Mouse (Mus musculus) hindbrain, embryonic 14.5 days (tissue): ENCODE measurements around the gene Epb41l2. TPM values are rescaled to one million over a fixed set of nuclear protein-coding genes. Genes with fewer than 3 reads are reported as not detected.

Experiments used
- polyA plus RNA-seq: library from polyadenylated mRNA; unstranded; fragments of >200 nt; fragmentation: Nextera tagmentation; extraction: Ambion mirVana; gene quantifications from 2 replicates; pipeline ENCODE4 v1.2.1, GENCODE M21; 2014

The Epb41l2 gene
- polyA plus RNA-seq, 1 experiment from 2014 or later: 31.0 TPM

Other genes with a start within 250 kb of the Epb41l2 start
- gene Akap7, start 51.9 kb upstream of the Epb41l2 start, polyA plus RNA-seq: 48.8 and 56.7 TPM in 2 replicates
- gene Smlr1, start 176.5 kb downstream of the Epb41l2 start, polyA plus RNA-seq: not detected in 2 replicates